In the genomic region with DNA sequence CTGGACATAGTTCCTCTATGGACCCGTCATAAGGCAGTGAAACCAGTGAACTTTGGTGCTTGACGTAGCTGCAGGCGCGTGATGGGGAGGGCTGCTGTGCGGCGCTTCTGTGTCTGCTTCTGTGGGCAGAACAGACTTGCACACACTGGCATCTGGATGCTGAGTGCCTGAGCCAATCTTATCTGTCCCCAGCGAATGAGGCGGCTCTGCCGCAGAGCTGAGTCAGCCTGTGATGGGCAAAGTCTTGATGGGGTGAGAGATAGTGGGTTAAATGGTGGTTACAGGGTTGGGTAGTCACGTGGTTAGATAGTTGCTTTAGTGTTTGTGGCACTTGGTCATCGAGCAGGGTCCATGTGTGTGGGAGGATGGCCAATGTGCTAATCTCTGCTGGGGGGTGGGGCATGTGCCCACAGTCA, we compare ENCODE assay signal across 8 mouse cellular contexts. TPM values are rescaled to one million over a fixed set of nuclear protein-coding genes. Genes with fewer than 3 reads are reported as not detected.
DNase-seq lines count a peak whose midpoint lies in the region; ATAC-seq lines count a peak whose summit lies in the region.

No protein-coding gene starts in this region.

- peak; percentile 98 for DNase-seq in heart, adult 11 months
- no peak for DNase-seq in heart, postnatal 25 days (ENCODE audit: low spot score)
- DNase-seq in adrenal gland, postnatal 10 days = peak; percentile 66
- peak; percentile 66 to 82 for DNase-seq in heart, adult 18-20 months
- peak; percentile 76 for DNase-seq in skeletal muscle tissue, adult 2 months (ENCODE audit: low read depth, low spot score)
- DNase-seq in cerebellum, postnatal 36 days = no peak

- peak overlapping the region; percentile 99 for H3K27ac ChIP-seq in kidney, embryonic 14.5 days (ENCODE audit: low read depth, low read length)
- H3K27ac ChIP-seq in liver, embryonic 15.5 days (replicated peaks) = peak overlapping the region; percentile 94

- H3K27me3 ChIP-seq in kidney, embryonic 14.5 days (ENCODE audit: control insufficient read depth, insufficient read depth, low read length) = no peaks in the 10 kb centered on the region
- H3K27me3 ChIP-seq in liver, embryonic 15.5 days = no peaks in the 10 kb centered on the region

- H3K4me3 ChIP-seq in kidney, embryonic 14.5 days (ENCODE audit: low read length) = no peak overlapping the region
- peak overlapping the region; percentile 57 for H3K4me3 ChIP-seq in liver, embryonic 15.5 days (replicated peaks)

- peak overlapping the region; percentile 48; the same call in 1 of the 2 replicates for H3K4me2 ChIP-seq in kidney, embryonic 14.5 days (replicated peaks; ENCODE audit: low read depth, low read length)
- peak overlapping the region; percentile 95 for H3K4me2 ChIP-seq in liver, embryonic 15.5 days

- H3K4me1 ChIP-seq in kidney, embryonic 14.5 days (ENCODE audit: control insufficient read depth, insufficient read depth, low read length) = peaks cover 37% of the 10 kb centered on the region
- peaks cover 85% of the 10 kb centered on the region for H3K4me1 ChIP-seq in liver, embryonic 15.5 days (replicated peaks)

- WGBS in kidney, embryonic 14.5 days = 56% methylated on average over 11 of the region's 11 CpGs
- WGBS in liver, embryonic 15.5 days (ENCODE audit: insufficient replicate concordance) = under 1% methylated on average over 11 of the region's 11 CpGs

- ATAC-seq in kidney, embryonic 14.5 days (ENCODE audit: low FRiP score, low TSS enrichment) = no peak
- peak; percentile 53 for ATAC-seq in liver, embryonic 15.5 days (ENCODE audit: insufficient read depth)

- intact Hi-C loops in heart, postnatal 25 days (cut with DNase I) = no loop called here

- H3K9me3 ChIP-seq in kidney, embryonic 14.5 days (ENCODE audit: control insufficient read depth, low read length) = no peaks in the 10 kb centered on the region
- H3K9me3 ChIP-seq in liver, embryonic 15.5 days (replicated peaks) = no peaks in the 10 kb centered on the region

- H3K36me3 ChIP-seq in kidney, embryonic 14.5 days (ENCODE audit: control insufficient read depth, insufficient read depth, low read length) = peaks cover 14% of the 10 kb centered on the region
- peaks cover 18% of the 10 kb centered on the region for H3K36me3 ChIP-seq in liver, embryonic 15.5 days (replicated peaks)

- peak overlapping the region; percentile 13; the same call in 1 of the 2 replicates for H3K9ac ChIP-seq in kidney, embryonic 14.5 days (ENCODE audit: low read depth, low read length)
- peak overlapping the region; percentile 48 for H3K9ac ChIP-seq in liver, embryonic 15.5 days

RNA-seq across cellular contexts. Expression of a gene that starts 2.9 kb away (rescaled TPM):
- 10 to 100 TPM; 14.1 to 18.0 TPM for total RNA-seq in heart, postnatal 25 days (2021)
- 10 to 100 TPM; 11.4 to 27.2 TPM for total RNA-seq in adrenal gland, postnatal 10 days (2021)
- 10 to 100 TPM; 18.4 to 27.3 TPM for total RNA-seq in heart, adult 18-20 months (2021)
- polyA plus RNA-seq in kidney, embryonic 14.5 days (2014; fragmentation: Nextera tagmentation; extraction: Ambion mirVana) = 8.3 and 10.7 TPM in 2 replicates
- 8.3 and 8.8 TPM in 2 replicates for polyA plus RNA-seq in liver, embryonic 15.5 days (2015; fragmentation: Nextera tagmentation; extraction: Ambion mirVana)

RNA-seq across cellular contexts. Expression of a gene that starts 9.5 kb away (rescaled TPM):
- 10 to 100 TPM; 18.2 to 20.9 TPM for total RNA-seq in heart, postnatal 25 days (2021)
- 10 to 100 TPM; 19.8 to 25.9 TPM for total RNA-seq in adrenal gland, postnatal 10 days (2021)
- 10 to 100 TPM; 21.8 TPM for total RNA-seq in heart, adult 18-20 months (2021)
- polyA plus RNA-seq in kidney, embryonic 14.5 days (2014; fragmentation: Nextera tagmentation; extraction: Ambion mirVana) = 54.5 and 68.8 TPM in 2 replicates
- 23.9 and 25.6 TPM in 2 replicates for polyA plus RNA-seq in liver, embryonic 15.5 days (2015; fragmentation: Nextera tagmentation; extraction: Ambion mirVana)

RNA-seq across cellular contexts. Expression of a gene that starts 9.8 kb away (rescaled TPM):
- total RNA-seq in heart, postnatal 25 days (2021) = 10 to 100 TPM; 40.6 to 44.3 TPM
- 10 to 100 TPM; 56.5 to 59.2 TPM for total RNA-seq in adrenal gland, postnatal 10 days (2021)
- total RNA-seq in heart, adult 18-20 months (2021) = 10 to 100 TPM; 39.5 to 44.5 TPM
- 68.4 and 82.1 TPM in 2 replicates for polyA plus RNA-seq in kidney, embryonic 14.5 days (2014; fragmentation: Nextera tagmentation; extraction: Ambion mirVana)
- polyA plus RNA-seq in liver, embryonic 15.5 days (2015; fragmentation: Nextera tagmentation; extraction: Ambion mirVana) = 24.6 and 26.2 TPM in 2 replicates

RNA-seq across cellular contexts. Expression of a gene that starts 10.6 kb away (rescaled TPM):
- 10 to 100 TPM; 13.1 to 20.4 TPM for total RNA-seq in heart, postnatal 25 days (2021)
- total RNA-seq in adrenal gland, postnatal 10 days (2021) = 10 to 100 TPM; 27.9 to 37.0 TPM
- 10 to 100 TPM; 11.3 to 13.4 TPM for total RNA-seq in heart, adult 18-20 months (2021)
- polyA plus RNA-seq in kidney, embryonic 14.5 days (2014; fragmentation: Nextera tagmentation; extraction: Ambion mirVana) = 52.4 and 70.8 TPM in 2 replicates
- polyA plus RNA-seq in liver, embryonic 15.5 days (2015; fragmentation: Nextera tagmentation; extraction: Ambion mirVana) = 4.5 and 5.1 TPM in 2 replicates

RNA-seq across cellular contexts. Expression of a gene that starts 32.5 kb away (rescaled TPM):
- 100 to 1,000 TPM; 489 to 520 TPM for total RNA-seq in heart, postnatal 25 days (2021)
- total RNA-seq in adrenal gland, postnatal 10 days (2021) = 1,000 to 10,000 TPM; 1,220 to 1,241 TPM
- 100 to 1,000 TPM; 517 to 602 TPM for total RNA-seq in heart, adult 18-20 months (2021)
- 1,287 and 1,567 TPM in 2 replicates for polyA plus RNA-seq in kidney, embryonic 14.5 days (2014; fragmentation: Nextera tagmentation; extraction: Ambion mirVana)
- polyA plus RNA-seq in liver, embryonic 15.5 days (2015; fragmentation: Nextera tagmentation; extraction: Ambion mirVana) = 540 and 619 TPM in 2 replicates

Comparison
In these comparisons a context has a peak if more than half of its experiments do, and no peak if none do; other contexts are left out.
1. DNase-seq: peak in heart, adult 11 months (single experiment), adrenal gland, postnatal 10 days (single experiment), heart, adult 18-20 months (2 of 2) and skeletal muscle tissue, adult 2 months (single experiment); none in heart, postnatal 25 days (single experiment) and cerebellum, postnatal 36 days (0 of 2).